Mouse (Mus musculus) small intestine, adult 2 months (tissue): Measurements from ENCODE around the gene Ulk4. TPM values are rescaled to one million over a fixed set of nuclear protein-coding genes. Genes with fewer than 3 reads are reported as not detected.

Source experiments
- H3K27ac ChIP-seq: fragments of 200-500 bp; 2 replicates; pipeline ENCODE4 v1.5.1; 2012; ENCODE audit warnings: low read depth, low read length, control low read depth, inconsistent platforms; ENCODE audit not compliant: insufficient read depth
- H3K27me3 ChIP-seq: fragments of 200-500 bp; 2 replicates; pipeline ENCODE4 v1.6.1; 2012; ENCODE audit warnings: mild to moderate bottlenecking, moderate library complexity, low read length, inconsistent platforms; ENCODE audit not compliant: control insufficient read depth, insufficient read depth
- H3K36me3 ChIP-seq: fragments of 200-500 bp; 2 replicates; pipeline ENCODE4 v1.6.1; 2012; ENCODE audit warnings: mild to moderate bottlenecking, low read length, control low read depth, inconsistent platforms; ENCODE audit not compliant: control insufficient read depth, insufficient read depth
- H3K4me1 ChIP-seq: fragments of 200-500 bp; 2 replicates; pipeline ENCODE4 v1.6.1; 2012; ENCODE audit warnings: low read length, inconsistent platforms, mixed read lengths; ENCODE audit not compliant: control insufficient read depth, insufficient read depth, insufficient read length
- H3K4me3 ChIP-seq: fragments of 200-500 bp; 2 replicates; pipeline ENCODE4 v1.5.1; 2012; ENCODE audit warnings: low read depth, mild to moderate bottlenecking, control low read depth, inconsistent platforms, low read length, moderate library complexity
- CTCF ChIP-seq: fragments of 200-500 bp; IDR thresholded peaks from 2 replicates; pipeline ENCODE4 v1.5.1; 2012; ENCODE audit warnings: low read depth, mild to moderate bottlenecking, control low read depth, inconsistent platforms, low read length, moderate library complexity, mixed read lengths; ENCODE audit not compliant: insufficient replicate concordance, insufficient read length; ENCODE audit errors: extremely low read depth
- POLR2A ChIP-seq: fragments of 200-500 bp; IDR thresholded peaks from 2 replicates; pipeline ENCODE4 v1.6.1; 2012; ENCODE audit warnings: low read depth, mild to moderate bottlenecking, control low read depth, inconsistent platforms, low read length, moderate library complexity
- WGBS: fragments of 180-500 bp; shearing (Covaris S2); methylation state at CpG from one replicate; pipeline ENCODE4 v1.1.7; 2018; 5-methylcytosine and 5-hydroxymethylcytosine counted together
- polyA plus RNA-seq: library from polyadenylated mRNA; depleted of rRNA; stranded (reverse); fragments of >200 nt; gene quantifications from 2 replicates; pipeline ENCODE4 v1.2.3, GENCODE M21; 2012

Ulk4 gene
- polyA plus RNA-seq, 1 experiment, result 0.65 TPM

DNA sequence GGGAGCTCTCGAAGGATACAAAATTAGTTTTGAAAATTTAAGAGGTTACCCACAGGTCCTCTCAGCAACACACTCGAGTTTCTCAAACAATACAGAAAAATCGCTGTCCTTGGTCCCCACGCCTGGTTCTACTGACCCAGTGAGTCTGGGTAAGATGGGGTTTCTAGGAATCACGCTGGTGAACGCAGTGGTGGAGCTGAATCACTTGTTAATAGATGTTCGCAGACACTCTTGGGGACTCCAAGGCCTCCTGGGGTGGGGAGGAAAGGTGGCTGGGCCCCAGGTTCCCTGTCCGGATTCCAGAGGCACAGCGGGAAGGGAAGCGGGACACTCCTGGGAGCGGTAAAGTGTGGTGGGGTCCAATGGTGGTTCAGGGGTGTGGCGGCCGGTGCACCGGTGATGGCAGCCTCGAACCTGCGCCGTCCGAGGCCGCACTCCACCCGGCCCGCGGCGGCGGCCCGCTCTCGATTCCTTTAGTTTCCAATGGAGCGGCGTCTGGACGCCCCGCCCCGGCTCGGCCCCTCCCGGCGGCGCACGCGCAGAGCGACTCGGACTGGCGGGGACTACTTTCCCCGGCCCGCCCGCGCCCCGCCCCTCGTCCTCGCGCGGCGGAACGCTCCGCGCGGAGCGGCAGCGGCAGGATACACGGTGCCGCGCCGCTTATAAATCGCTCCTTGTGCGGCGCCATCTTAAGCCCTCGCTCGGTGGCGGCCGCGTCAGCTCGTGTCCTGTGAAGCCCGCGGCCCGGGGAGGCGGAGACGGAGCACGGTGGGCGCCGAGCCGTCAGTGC lies 344.0 kb downstream of the Ulk4 start:
- 5% methylated on average over 77 of the region's 78 CpGs for WGBS
- H3K27me3 ChIP-seq, result no peaks in the 10 kb centered on the region
- H3K27ac ChIP-seq, result peak overlapping the region; percentile 85
- H3K36me3 ChIP-seq, result peaks cover 7% of the 10 kb centered on the region; the same call in 1 of the 2 replicates
- peak overlapping the region; percentile 99 for H3K4me3 ChIP-seq
- TF ChIP-seq CTCF (no peak), POLR2A (peak; percentile 99)
- peaks cover 17% of the 10 kb centered on the region for H3K4me1 ChIP-seq

DNA sequence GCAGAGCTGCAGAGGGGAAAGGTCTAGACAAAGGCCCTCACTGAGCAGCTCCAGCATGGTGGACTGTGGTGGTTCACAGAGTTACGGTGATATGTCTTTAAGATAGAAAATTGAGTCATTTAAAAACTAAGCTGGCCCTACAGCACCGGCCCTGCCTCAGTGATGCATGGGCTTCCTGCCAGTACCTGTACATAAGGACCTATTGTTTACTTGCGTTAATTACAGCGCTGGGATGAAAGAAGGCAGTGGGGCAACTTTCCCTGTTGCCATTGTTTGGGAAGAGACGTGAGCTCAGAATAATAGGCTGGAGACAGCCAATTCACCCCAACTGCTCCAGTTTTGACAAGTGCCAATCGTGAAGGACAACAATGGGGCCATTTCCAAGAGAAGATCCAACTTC lies 344.6 kb downstream of the Ulk4 start:
- H3K36me3 ChIP-seq, result peaks cover 1% of the 10 kb centered on the region; the same call in 1 of the 2 replicates
- H3K27ac ChIP-seq, result no peak overlapping the region
- TF ChIP-seq CTCF, result no peak
- no peak for TF ChIP-seq POLR2A
- no peaks in the 10 kb centered on the region for H3K27me3 ChIP-seq
- 37% methylated on average over 6 of the region's 6 CpGs for WGBS
- no peak overlapping the region for H3K4me3 ChIP-seq
- H3K4me1 ChIP-seq, result peaks cover 12% of the 10 kb centered on the region

GRCm38 (mm10) chr9:120930811-120931210 lies 346.2 kb downstream of the Ulk4 start:
- WGBS, result 67% methylated on average over 8 of the region's 8 CpGs
- no peak for TF ChIP-seq CTCF
- TF ChIP-seq POLR2A, result no peak

DNA sequence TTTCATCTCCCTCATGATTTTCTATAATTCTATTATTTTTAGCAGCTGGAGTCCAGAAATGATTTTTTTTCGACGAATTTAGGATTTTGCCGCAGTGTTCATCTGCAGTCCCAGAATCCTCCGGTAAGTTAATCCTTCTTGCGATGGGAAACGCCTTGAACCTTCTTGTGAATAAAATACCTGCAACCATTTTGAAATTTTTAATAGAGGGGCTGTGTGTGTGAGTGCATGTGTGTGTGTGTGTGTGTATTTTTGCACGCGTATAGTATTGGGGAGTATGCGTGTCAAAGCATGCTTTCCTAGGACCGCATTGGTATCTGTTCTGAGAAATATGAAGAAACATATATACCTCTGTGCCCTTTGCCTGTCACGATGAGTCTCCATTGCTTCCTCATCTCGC lies 347.0 kb downstream of the Ulk4 start:
- H3K4me1 ChIP-seq, result peaks cover 4% of the 10 kb centered on the region
- 96% methylated on average over 12 of the region's 12 CpGs for WGBS
- TF ChIP-seq POLR2A (no peak), CTCF (no peak)
- no peak overlapping the region for H3K4me3 ChIP-seq
- H3K27me3 ChIP-seq, result no peaks in the 10 kb centered on the region
- no peak overlapping the region for H3K27ac ChIP-seq
- no peaks in the 10 kb centered on the region for H3K36me3 ChIP-seq

More at GRCm38 (mm10) chr9:120930811-120931210, 346.2 kb downstream of the Ulk4 start:
- no peak overlapping the region for H3K4me3 ChIP-seq
- peaks cover 7% of the 10 kb centered on the region for H3K4me1 ChIP-seq
- H3K27ac ChIP-seq, result no peak overlapping the region
- no peaks in the 10 kb centered on the region for H3K36me3 ChIP-seq
- H3K27me3 ChIP-seq, result no peaks in the 10 kb centered on the region

DNA sequence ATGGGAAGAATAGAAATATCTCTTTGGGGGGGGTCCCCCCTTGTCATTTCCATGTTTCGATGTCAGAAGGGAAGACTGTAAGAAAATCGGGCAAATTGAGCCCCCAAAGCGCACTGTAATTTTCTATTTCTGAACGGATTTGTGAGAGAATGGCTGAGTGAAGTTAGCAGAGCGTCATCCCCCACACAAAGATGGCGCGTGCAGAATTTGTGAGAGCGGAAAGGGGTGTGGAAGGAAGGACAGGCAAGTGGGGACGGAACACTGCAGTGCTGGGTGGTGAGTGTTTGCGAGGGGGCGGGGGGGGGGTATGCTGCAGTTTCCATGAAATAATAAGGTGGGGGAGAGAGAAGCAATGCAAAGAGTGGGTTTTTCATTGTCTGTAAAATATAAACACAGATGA lies 347.9 kb downstream of the Ulk4 start, which contains the start of gene Ctnnb1:
Gene Ctnnb1, plus strand, starts transcription at position 136 of the 400 bp plus-strand sequence.
- 94% methylated on average over 11 of the region's 11 CpGs for WGBS
- Histone ChIP-seq H3K36me3 (no peaks in the 10 kb centered on the region), H3K27me3 (no peaks in the 10 kb centered on the region), H3K27ac (no peak within 1 kb of the TSS), H3K4me3 (no peak within 1 kb of the TSS), H3K4me1 (peaks cover 4% of the 10 kb centered on the region)
- TF ChIP-seq CTCF, result no peak
- no peak for TF ChIP-seq POLR2A

DNA sequence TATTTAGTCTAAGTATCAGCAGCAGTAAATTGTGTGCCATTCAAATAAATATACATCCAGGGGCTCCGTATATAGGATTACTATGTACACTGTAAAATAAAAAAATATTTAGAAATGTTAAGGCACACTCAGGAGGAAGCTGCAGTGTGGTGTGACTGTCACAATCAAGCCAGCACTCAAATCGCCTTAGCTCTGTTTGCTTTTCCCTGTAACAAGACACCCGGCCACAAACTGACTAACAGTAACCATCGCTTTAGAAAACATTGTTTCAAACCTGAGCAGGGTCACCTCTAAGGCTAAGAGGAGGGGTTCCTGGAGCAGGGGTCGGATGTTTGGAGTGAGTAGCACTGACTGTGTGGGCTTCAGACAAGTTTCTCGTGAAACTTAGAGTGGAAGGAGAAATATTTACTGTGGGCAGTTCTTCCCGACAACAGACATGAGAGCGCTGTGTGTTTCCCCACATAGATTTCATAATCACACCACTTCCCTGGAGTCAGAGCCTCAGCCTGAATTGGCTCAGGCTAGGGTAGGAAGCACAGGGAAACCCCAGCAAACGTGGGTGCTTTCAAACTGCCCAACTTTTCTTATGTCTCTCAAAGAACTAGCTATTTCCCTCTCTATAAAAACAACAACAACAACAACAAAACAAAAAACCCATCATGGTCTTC lies 349.9 kb downstream of the Ulk4 start:
- no peaks in the 10 kb centered on the region for H3K27me3 ChIP-seq
- H3K4me3 ChIP-seq, result no peak overlapping the region
- H3K36me3 ChIP-seq, result no peaks in the 10 kb centered on the region
- TF ChIP-seq POLR2A (no peak), CTCF (no peak)
- 41% methylated on average over 9 of the region's 9 CpGs for WGBS
- H3K27ac ChIP-seq, result no peak overlapping the region
- H3K4me1 ChIP-seq, result no peaks in the 10 kb centered on the region

- Histone ChIP-seq H3K36me3 (no peaks in the 10 kb centered on the region), H3K4me1 (no peaks in the 10 kb centered on the region), H3K4me3 (no peak overlapping the region), H3K27me3 (no peaks in the 10 kb centered on the region), H3K27ac (no peak overlapping the region)
- TF ChIP-seq CTCF, result no peak
- TF ChIP-seq POLR2A, result no peak
- WGBS, result 63% methylated on average over 1 of the region's 1 CpGs
These were observed 350.9 kb downstream of the Ulk4 start for GRCm38 (mm10) chr9:120926126-120926525.
